Mouse (Mus musculus): ENCODE results near the gene Kif13a. TPM values are rescaled to one million over a fixed set of nuclear protein-coding genes. Genes with fewer than 3 reads are reported as not detected.

Gene Kif13a
- polyA plus RNA-seq, 1 experiment from 2014 or later: 11.9 TPM

DNA sequence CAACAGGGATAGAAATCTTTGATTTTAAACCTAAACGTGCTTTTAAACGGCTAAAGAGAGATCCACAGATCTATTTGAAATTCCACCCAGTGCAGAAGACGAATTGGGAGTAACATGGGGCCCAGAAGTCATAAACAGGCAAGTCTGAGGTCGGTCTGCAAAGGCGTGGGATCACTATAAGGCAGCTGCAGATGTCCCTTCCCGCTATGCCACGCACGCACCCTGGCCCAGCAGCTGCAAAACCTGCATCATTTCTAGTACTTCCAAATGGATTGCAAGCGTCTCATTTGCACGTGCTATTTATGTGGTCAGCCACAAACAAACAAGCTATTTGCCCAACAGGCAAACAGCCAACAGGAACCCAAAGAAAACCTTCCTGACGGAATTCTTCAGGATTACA lies 56.9 kb downstream of the Kif13a start:
- Histone ChIP-seq H3K9ac (no peak overlapping the region), H3K27ac (no peak overlapping the region)

DNA sequence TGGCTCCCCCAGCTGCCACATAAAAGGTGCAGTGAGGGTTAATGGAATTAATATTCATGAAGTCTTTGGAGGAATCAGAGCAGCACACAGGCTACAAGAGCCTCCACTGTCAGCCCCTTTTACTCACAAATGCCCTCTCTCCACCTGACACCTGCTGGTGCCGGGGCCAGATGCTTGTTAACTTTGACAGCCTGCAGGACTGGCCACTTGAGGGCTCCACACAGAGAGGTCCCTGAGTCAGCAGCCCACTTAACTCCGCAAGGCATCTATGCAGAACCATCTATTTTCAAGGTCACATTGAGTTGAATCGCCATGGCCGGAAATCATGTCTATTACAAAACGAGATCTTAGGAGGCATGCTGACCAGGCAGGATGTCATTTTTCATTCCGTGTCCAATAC lies 57.5 kb downstream of the Kif13a start:
- no peak overlapping the region for H3K4me3 ChIP-seq
- H3K36me3 ChIP-seq (replicated peaks): no peaks in the 10 kb centered on the region
- H3K4me2 ChIP-seq: no peak overlapping the region
- no peak overlapping the region for H3K27ac ChIP-seq
- no peaks in the 10 kb centered on the region for H3K9me3 ChIP-seq
- peak; percentile 48; the same call in 1 of the 2 replicates for ATAC-seq (replicated peaks)
- H3K27me3 ChIP-seq (replicated peaks): no peaks in the 10 kb centered on the region
- H3K4me1 ChIP-seq: peaks cover 13% of the 10 kb centered on the region
- no peak overlapping the region for H3K9ac ChIP-seq
- WGBS: 40% methylated on average over 6 of the region's 6 CpGs

More for the DNA sequence above, 56.9 kb downstream of the Kif13a start:
- no peaks in the 10 kb centered on the region for H3K9me3 ChIP-seq
- H3K36me3 ChIP-seq (replicated peaks): no peaks in the 10 kb centered on the region
- no peak overlapping the region for H3K4me3 ChIP-seq
- peaks cover 13% of the 10 kb centered on the region for H3K4me1 ChIP-seq
- ATAC-seq (replicated peaks): no peak
- WGBS: 82% methylated on average over 11 of the region's 11 CpGs
- H3K27me3 ChIP-seq (replicated peaks): no peaks in the 10 kb centered on the region
- no peak overlapping the region for H3K4me2 ChIP-seq

DNA sequence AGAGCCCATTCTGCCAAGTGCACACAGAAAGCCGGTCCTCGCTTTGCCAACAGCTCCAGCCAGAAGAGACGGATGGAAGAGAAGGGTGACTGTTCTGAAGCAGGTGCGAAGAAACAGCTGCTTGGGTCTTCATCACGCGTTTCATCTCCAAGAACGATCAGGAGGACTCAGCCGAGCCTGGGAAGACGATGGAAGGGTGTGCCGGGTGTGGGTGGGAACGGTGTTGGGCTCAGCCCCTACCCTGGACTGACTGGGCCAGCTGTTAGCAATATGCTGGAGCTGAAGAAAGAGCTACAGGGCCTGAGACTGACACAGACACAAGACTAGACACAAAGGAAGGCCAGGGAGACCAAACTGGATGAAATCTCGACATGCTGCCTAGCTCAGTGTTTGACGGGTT lies 60.2 kb downstream of the Kif13a start:
- H3K4me3 ChIP-seq: no peak overlapping the region
- no peaks in the 10 kb centered on the region for H3K27me3 ChIP-seq (replicated peaks)
- no peaks in the 10 kb centered on the region for H3K36me3 ChIP-seq (replicated peaks)
- H3K4me2 ChIP-seq: no peak overlapping the region
- peaks cover 13% of the 10 kb centered on the region for H3K4me1 ChIP-seq
- no peaks in the 10 kb centered on the region for H3K9me3 ChIP-seq
- no peak for ATAC-seq (replicated peaks)
- H3K9ac ChIP-seq: no peak overlapping the region
- WGBS: 89% methylated on average over 13 of the region's 13 CpGs
- no peak overlapping the region for H3K27ac ChIP-seq

DNA sequence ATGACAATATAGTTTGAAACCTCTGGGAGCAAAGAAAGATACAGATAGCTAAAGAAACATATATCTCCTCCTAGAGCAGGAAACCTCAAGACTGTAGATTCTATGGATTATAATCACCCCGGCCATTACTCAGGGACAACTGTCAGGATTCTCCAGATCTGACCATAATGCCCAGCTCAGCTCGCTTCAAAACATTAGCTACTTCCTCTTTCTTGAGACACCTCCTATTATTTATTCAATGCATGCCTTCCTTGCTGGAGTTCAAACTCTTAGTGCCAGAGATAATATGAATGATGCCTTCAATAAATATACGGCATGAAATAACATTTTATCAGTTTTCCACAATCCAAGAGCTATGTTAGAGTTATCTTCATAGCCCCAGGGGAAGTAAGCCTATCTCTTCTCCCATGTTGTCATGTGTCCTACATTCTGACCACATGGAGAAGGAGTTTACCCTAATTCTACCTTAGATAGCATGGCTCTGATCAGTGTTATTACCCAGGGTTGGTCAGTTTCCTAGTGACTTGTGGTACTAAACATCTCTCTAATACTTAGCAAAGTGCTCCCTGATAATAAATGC lies 66.4 kb downstream of the Kif13a start:
- H3K9me3 ChIP-seq: no peaks in the 10 kb centered on the region
- no peak for ATAC-seq (replicated peaks)
- H3K9ac ChIP-seq: no peak overlapping the region
- H3K27me3 ChIP-seq (replicated peaks): no peaks in the 10 kb centered on the region
- WGBS: 82% methylated on average over 3 of the region's 3 CpGs
- no peak overlapping the region for H3K4me2 ChIP-seq
- H3K27ac ChIP-seq: no peak overlapping the region
- no peak overlapping the region for H3K4me3 ChIP-seq
- H3K4me1 ChIP-seq: 0 out of 2 replicates have a peak, but pooled peaks cover 3% of the 10 kb centered on the region
- H3K36me3 ChIP-seq (replicated peaks): no peaks in the 10 kb centered on the region

DNA sequence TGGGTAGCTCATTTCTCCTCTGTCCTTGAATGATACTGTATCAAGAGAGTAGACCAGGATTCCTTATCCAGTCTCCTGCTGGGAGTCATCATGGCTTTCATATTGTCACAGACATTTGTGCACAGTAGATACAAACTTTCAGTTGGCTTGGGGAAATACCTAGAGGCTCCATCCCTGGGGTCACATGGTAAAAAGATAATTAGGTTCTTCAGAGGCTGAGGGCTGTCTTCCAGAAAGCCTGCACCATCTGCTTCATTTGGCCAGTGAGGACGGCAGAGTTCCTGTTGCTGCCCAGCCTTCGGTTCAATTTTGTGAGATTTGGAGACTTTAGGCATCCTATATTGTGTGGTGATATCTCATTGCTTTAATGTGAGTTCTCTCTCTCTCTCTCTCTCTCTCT lies 69.8 kb downstream of the Kif13a start:
- Histone ChIP-seq H3K4me1 (0 out of 2 replicates have a peak, but pooled peaks cover 3% of the 10 kb centered on the region), H3K27ac (no peak overlapping the region), H3K4me2 (no peak overlapping the region), H3K4me3 (no peak overlapping the region), H3K27me3 (replicated peaks) (no peaks in the 10 kb centered on the region), H3K9ac (no peak overlapping the region), H3K9me3 (no peaks in the 10 kb centered on the region), H3K36me3 (replicated peaks) (no peaks in the 10 kb centered on the region)
- no peak for ATAC-seq (replicated peaks)
- WGBS: 70% methylated on average over 2 of the region's 2 CpGs

DNA sequence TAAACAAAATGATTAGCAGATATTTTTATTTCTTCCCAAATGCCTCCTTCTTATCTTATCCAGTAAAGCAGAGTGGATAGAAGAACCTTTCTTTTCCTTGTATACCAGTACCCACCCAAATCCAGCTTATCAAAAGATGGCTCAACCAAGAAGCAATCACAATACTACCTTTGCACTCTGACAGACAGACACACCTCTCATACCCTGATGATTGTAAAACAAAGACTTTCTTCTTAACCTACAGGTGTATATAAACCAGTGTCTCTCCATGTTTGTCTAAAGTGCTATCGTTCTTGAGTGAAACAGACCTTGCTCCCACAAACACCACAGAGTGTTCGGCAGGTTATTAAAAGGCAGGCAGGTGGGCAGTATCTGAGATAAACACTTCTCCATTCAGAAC lies 70.5 kb downstream of the Kif13a start:
- Histone ChIP-seq H3K4me3 (no peak overlapping the region), H3K9ac (no peak overlapping the region), H3K36me3 (replicated peaks) (no peaks in the 10 kb centered on the region), H3K4me1 (0 out of 2 replicates have a peak, but pooled peaks cover 3% of the 10 kb centered on the region), H3K27ac (no peak overlapping the region), H3K9me3 (no peaks in the 10 kb centered on the region), H3K27me3 (replicated peaks) (no peaks in the 10 kb centered on the region), H3K4me2 (no peak overlapping the region)
- ATAC-seq (replicated peaks): no peak
- WGBS: 94% methylated on average over 2 of the region's 2 CpGs

DNA sequence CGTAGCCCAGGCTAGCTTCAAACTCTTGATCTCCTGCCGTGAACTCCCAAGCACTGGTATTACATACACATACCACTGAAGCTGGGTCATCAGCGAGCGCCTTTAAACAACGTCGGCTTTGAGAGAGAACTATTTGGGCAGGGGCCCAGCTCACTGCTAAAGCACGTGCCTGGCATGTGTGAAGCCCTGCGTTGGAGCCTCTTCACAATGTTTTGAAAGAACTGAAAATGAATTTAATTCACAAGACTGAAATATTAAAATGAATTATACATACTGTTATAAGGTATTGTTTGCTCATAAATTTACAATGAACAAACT lies 70.9 kb downstream of the Kif13a start:
- no peak overlapping the region for H3K4me2 ChIP-seq
- H3K9ac ChIP-seq: no peak overlapping the region
- 83% methylated on average over 8 of the region's 8 CpGs for WGBS
- H3K4me1 ChIP-seq: 0 out of 2 replicates have a peak, but pooled peaks cover 3% of the 10 kb centered on the region
- no peak for ATAC-seq (replicated peaks)
- no peaks in the 10 kb centered on the region for H3K36me3 ChIP-seq (replicated peaks)
- H3K9me3 ChIP-seq: no peaks in the 10 kb centered on the region
- no peak overlapping the region for H3K27ac ChIP-seq
- H3K4me3 ChIP-seq: no peak overlapping the region
- H3K27me3 ChIP-seq (replicated peaks): no peaks in the 10 kb centered on the region

DNA sequence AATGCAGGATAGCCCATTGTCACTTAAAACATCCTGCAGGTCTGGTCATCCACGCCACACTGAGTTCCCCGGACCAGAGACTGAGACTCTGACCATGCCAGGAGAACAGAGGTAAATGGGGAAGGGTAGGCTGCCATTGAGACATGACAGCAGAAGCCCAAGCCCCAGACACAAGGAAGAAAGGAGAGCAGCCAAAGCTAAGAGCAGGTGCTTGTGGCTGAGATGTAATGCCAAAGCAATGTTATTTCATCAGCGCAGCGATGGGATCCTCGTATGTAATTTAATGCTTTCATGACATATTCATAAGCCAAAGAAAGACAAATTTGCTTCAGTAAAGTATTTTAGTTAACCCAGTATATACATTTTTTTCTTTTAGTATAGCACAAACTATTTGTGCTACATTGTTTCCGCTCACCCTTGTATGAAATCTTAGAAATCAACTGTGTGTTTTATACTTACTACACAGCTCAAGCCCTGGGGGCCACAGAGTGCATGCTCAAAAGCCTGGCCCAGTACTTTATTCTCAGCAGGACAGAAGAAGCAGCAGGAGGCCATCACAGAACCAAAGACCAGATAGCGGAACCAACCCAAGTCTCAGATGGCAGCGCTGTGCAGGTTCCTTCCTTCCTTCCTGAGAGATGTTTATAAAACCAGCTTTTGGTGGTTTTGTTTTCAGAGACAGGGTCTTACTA lies 71.4 kb downstream of the Kif13a start:
- Histone ChIP-seq H3K4me3 (no peak overlapping the region), H3K9me3 (no peaks in the 10 kb centered on the region), H3K4me2 (no peak overlapping the region), H3K27me3 (replicated peaks) (no peaks in the 10 kb centered on the region), H3K36me3 (replicated peaks) (no peaks in the 10 kb centered on the region), H3K27ac (no peak overlapping the region), H3K9ac (no peak overlapping the region), H3K4me1 (0 out of 2 replicates have a peak, but pooled peaks cover 3% of the 10 kb centered on the region)
- ATAC-seq (replicated peaks): no peak
- 89% methylated on average over 8 of the region's 8 CpGs for WGBS

DNA sequence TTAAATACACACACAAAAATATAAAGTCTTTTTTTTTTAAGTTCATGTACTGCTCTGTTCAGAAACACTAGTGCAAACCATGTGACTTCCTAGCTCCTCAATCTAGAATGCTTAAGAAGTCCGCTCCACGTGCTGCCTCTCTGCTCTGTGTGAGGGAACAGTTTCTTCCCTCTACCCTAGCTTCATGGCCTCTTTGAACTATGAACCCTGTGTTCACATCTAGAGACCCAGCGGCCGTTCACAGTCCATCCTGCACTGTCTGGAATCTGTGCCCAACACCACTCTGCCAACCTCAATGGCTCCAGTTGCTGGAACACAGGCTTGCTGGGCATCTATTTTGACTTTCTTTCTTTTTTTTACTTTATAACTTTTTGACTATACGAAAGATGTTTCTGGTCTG lies 75.2 kb downstream of the Kif13a start:
- Histone ChIP-seq H3K9ac (no peak overlapping the region), H3K36me3 (replicated peaks) (no peaks in the 10 kb centered on the region), H3K4me2 (no peak overlapping the region), H3K4me1 (0 out of 2 replicates have a peak, but pooled peaks cover under 1% of the 10 kb centered on the region), H3K9me3 (no peaks in the 10 kb centered on the region), H3K4me3 (no peak overlapping the region), H3K27me3 (replicated peaks) (no peaks in the 10 kb centered on the region), H3K27ac (no peak overlapping the region)
- 94% methylated on average over 5 of the region's 5 CpGs for WGBS
- ATAC-seq (replicated peaks): no peak

DNA sequence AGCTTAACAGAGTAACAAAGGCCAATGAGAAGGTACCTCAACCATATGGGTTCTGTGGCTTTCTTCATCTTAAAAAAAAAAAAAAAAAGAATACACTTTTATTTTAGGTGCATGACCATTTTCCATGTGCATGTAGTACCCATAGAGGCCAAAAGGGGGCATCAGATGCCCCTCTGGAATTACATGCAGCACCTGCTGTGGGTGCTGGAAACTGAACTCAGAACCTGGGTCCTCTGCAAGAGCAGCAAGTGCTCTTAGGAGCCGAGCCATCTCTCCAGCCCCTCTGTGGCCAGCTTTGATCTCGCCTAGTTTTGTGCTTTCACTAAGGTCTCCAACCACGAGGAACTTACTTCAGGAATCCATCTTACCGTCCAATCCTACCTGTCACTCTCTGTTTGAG lies 77.2 kb downstream of the Kif13a start:
- H3K4me3 ChIP-seq: no peak overlapping the region
- no peak overlapping the region for H3K4me2 ChIP-seq
- no peak overlapping the region for H3K27ac ChIP-seq
- H3K9ac ChIP-seq: no peak overlapping the region
- no peak for ATAC-seq (replicated peaks)
- 96% methylated on average over 4 of the region's 4 CpGs for WGBS
- no peaks in the 10 kb centered on the region for H3K9me3 ChIP-seq
- no peaks in the 10 kb centered on the region for H3K4me1 ChIP-seq
- no peaks in the 10 kb centered on the region for H3K36me3 ChIP-seq (replicated peaks)
- no peaks in the 10 kb centered on the region for H3K27me3 ChIP-seq (replicated peaks)

DNA sequence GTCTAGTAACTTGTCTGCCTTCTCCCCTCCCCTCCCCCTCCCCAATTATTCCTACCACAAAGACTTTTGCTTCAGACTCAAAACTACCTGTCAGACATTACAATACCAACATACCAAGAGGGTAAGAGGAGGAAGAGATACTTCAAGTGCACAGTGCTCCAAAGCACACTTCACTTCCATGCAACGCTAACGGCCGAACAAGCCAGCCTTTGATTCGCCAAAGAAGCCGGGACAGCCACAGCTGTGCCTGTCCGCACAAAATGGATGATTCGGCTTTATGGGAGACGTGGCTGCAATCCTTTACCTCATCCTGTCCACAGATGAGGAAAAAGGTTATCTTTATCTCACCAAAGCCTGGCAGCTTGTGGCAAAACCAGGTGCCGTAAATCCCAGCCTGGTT lies 84.2 kb downstream of the Kif13a start:
- Histone ChIP-seq H3K4me2 (no peak overlapping the region), H3K36me3 (replicated peaks) (no peaks in the 10 kb centered on the region), H3K27me3 (replicated peaks) (no peaks in the 10 kb centered on the region), H3K4me3 (no peak overlapping the region), H3K9ac (no peak overlapping the region), H3K9me3 (no peaks in the 10 kb centered on the region), H3K4me1 (peaks cover 4% of the 10 kb centered on the region; the same call in 1 of the 2 replicates), H3K27ac (no peak overlapping the region)
- 90% methylated on average over 9 of the region's 9 CpGs for WGBS
- no peak for ATAC-seq (replicated peaks)

DNA sequence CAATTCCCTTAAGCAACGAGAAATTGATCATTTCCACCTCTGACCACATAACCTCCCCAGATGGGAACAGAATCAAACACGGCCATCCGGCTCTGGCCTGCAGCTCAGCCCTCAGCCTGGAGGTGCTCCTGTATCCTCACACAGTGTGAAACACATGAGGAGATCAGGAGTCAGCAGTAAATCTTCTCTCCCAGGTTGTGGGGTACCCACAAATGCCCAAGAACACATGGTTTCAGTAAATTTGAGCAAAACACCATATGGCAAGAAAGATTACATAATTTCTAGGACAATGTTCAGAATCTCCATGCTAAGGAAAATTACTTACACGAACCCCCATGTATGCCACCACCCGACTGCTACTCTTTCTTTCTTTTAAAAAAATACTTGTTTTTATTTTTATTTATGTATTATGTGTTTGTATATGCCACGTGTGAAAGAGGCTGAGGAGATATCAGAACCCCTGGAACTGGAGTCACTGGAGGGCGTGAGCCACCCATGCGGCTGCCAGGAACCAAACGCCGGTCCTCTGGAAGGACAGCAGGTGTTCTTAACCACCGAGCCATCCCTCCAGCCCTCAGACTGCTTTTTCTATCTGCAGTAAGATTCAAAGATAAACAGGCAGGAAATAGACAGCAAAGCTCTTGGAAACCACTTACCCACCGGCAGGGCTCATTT lies 85.0 kb downstream of the Kif13a start:
- Histone ChIP-seq H3K4me3 (no peak overlapping the region), H3K9ac (no peak overlapping the region), H3K4me2 (no peak overlapping the region), H3K27me3 (replicated peaks) (no peaks in the 10 kb centered on the region), H3K9me3 (no peaks in the 10 kb centered on the region), H3K4me1 (peaks cover 8% of the 10 kb centered on the region; the same call in 1 of the 2 replicates), H3K27ac (no peak overlapping the region), H3K36me3 (replicated peaks) (no peaks in the 10 kb centered on the region)
- ATAC-seq (replicated peaks): no peak
- WGBS: 84% methylated on average over 12 of the region's 12 CpGs
